ENCODE assay signal across 14 mouse cellular contexts in the genomic region with DNA sequence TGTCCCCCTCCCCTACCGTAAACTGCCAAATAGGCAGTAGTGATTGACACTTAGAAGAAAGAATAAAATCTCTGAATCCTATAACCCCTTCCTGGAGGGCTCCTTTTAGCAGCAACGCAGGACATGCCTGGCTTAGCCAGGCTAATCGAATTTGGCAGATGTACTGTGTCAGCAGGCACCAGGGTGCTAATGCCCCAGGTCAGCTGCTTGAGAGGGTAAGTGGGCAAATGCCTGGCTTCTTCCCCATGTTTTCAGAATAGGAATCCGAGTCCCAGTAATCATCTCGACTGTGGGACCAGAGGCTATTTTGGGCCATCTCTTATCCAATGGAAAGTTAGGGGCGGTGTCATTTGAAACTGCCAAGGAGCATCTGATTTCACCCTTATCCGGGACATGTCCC.
DNase-seq lines count a peak whose midpoint lies in the region; ATAC-seq and TF ChIP-seq lines count a peak whose summit lies in the region.
"Had no signal": no experiment of that assay in that cellular context is flagged by ENCODE, and none has a peak within 500 bp of the region (broad histone marks: within the 10 kb centered on the region; RNA-seq: fewer than 3 reads in every experiment).

No protein-coding gene starts in this region.

- no peak for ATAC-seq in hindbrain, postnatal 0 days
- ATAC-seq in hindbrain, embryonic 14.5 days (ENCODE audit: low FRiP score) = no peak
- no peak for ATAC-seq in cerebellum, adult (ENCODE audit: insufficient number of reproducible peaks, low FRiP score, low TSS enrichment)
- ATAC-seq: forebrain, embryonic 13.5 days; intestine, postnatal 0 days had no signal

- intact Hi-C loops in heart, postnatal 36 days (cut with DNase I) = loop anchor here (10.0 kb wide), 1 partner anchor 149 kb away; no protein-coding TSS in a partner anchor

- 56% methylated on average over 7 of the region's 7 CpGs for WGBS in hindbrain, postnatal 0 days
- WGBS in hindbrain, embryonic 14.5 days = 59% methylated on average over 7 of the region's 7 CpGs

- H3K9ac ChIP-seq in hindbrain, postnatal 0 days (replicated peaks; ENCODE audit: low read length) = no peak overlapping the region
- H3K9ac ChIP-seq in hindbrain, embryonic 14.5 days = no peak overlapping the region
- H3K9ac ChIP-seq: forebrain, embryonic 13.5 days; limb, embryonic 12.5 days; liver, embryonic 15.5 days had no signal

- H3K36me3 ChIP-seq in hindbrain, postnatal 0 days (ENCODE audit: insufficient read depth, low read length) = no peaks in the 10 kb centered on the region
- no peaks in the 10 kb centered on the region for H3K36me3 ChIP-seq in hindbrain, embryonic 14.5 days (replicated peaks; ENCODE audit: control insufficient read depth, insufficient read depth)
- H3K36me3 ChIP-seq: limb, embryonic 12.5 days; liver, embryonic 15.5 days had no signal

- no peaks in the 10 kb centered on the region for H3K27me3 ChIP-seq in hindbrain, postnatal 0 days (ENCODE audit: insufficient read depth, low read length)
- no peaks in the 10 kb centered on the region for H3K27me3 ChIP-seq in hindbrain, embryonic 14.5 days (ENCODE audit: control insufficient read depth, insufficient read depth, low read length)
- H3K27me3 ChIP-seq: forebrain, embryonic 13.5 days; limb, embryonic 12.5 days; liver, embryonic 15.5 days had no signal

- no peaks in the 10 kb centered on the region for H3K9me3 ChIP-seq in hindbrain, postnatal 0 days (ENCODE audit: low read length)
- no peaks in the 10 kb centered on the region for H3K9me3 ChIP-seq in hindbrain, embryonic 14.5 days (ENCODE audit: control insufficient read depth, low read length)
- H3K9me3 ChIP-seq: forebrain, embryonic 13.5 days; limb, embryonic 12.5 days; liver, embryonic 15.5 days had no signal

- DNase-seq in hindbrain, postnatal 0 days (ENCODE audit: low spot score) = peak; percentile 4
- DNase-seq in hindbrain, embryonic 14.5 days (ENCODE audit: low spot score) = no peak
- DNase-seq in brain, embryonic 14.5 days (ENCODE audit: low read depth) = peak; percentile 18
- peak; percentile 6 to 25 for DNase-seq in heart, postnatal 36 days
- DNase-seq in kidney, postnatal 25 days = peak; percentile 22 to 62
- no peak for DNase-seq in adrenal gland, postnatal 4 days (ENCODE audit: low spot score in 2 of 2)
- DNase-seq: cerebellum, adult 18-20 months; gastrocnemius, postnatal 36 days had no signal

- H3K27ac ChIP-seq in hindbrain, postnatal 0 days = no peak overlapping the region
- no peak overlapping the region for H3K27ac ChIP-seq in hindbrain, embryonic 14.5 days
- H3K27ac ChIP-seq: forebrain, embryonic 13.5 days; limb, embryonic 12.5 days; liver, embryonic 15.5 days; macrophage had no signal

- H3K4me3 ChIP-seq in hindbrain, postnatal 0 days (ENCODE audit: low read length) = no peak overlapping the region
- no peak overlapping the region for H3K4me3 ChIP-seq in hindbrain, embryonic 14.5 days (replicated peaks; ENCODE audit: low read length)
- H3K4me3 ChIP-seq: forebrain, embryonic 13.5 days; limb, embryonic 12.5 days; liver, embryonic 15.5 days had no signal

- no peaks in the 10 kb centered on the region for H3K4me1 ChIP-seq in hindbrain, postnatal 0 days (ENCODE audit: insufficient read depth, low read length)
- H3K4me1 ChIP-seq in hindbrain, embryonic 14.5 days (replicated peaks; ENCODE audit: control insufficient read depth, insufficient read depth, low read length) = no peaks in the 10 kb centered on the region
- H3K4me1 ChIP-seq: forebrain, embryonic 13.5 days; liver, embryonic 15.5 days had no signal

- TF ChIP-seq CTCF in hindbrain, postnatal 0 days (IDR thresholded peaks at IDR 0.05; ENCODE audit: low read depth) = no peak
- TF ChIP-seq CTCF in brain, embryonic 14.5 days (IDR thresholded peaks at IDR 0.05; ENCODE audit: borderline replicate concordance, extremely low read depth, insufficient read depth, insufficient read length) = no peak

- no peak for TF ChIP-seq POLR2A in brain, embryonic 14.5 days (IDR thresholded peaks at IDR 0.05; ENCODE audit: borderline replicate concordance, extremely low read depth, insufficient read depth, insufficient read length, poor library complexity, severe bottlenecking)

- no peak overlapping the region for H3K4me2 ChIP-seq in hindbrain, postnatal 0 days (ENCODE audit: low read depth, low read length)
- H3K4me2 ChIP-seq in hindbrain, embryonic 14.5 days (replicated peaks) = no peak overlapping the region
- H3K4me2 ChIP-seq: forebrain, embryonic 13.5 days; limb, embryonic 12.5 days; liver, embryonic 15.5 days had no signal

Comparison
In these comparisons a context has a peak if more than half of its experiments do, and no peak if none do; other contexts are left out.
1. DNase-seq: peak in hindbrain, postnatal 0 days (single experiment), brain, embryonic 14.5 days (single experiment), heart, postnatal 36 days (2 of 2) and kidney, postnatal 25 days (2 of 2); none in hindbrain, embryonic 14.5 days (single experiment) and adrenal gland, postnatal 4 days (0 of 2).